Mouse (Mus musculus) E14TG2a.4 (cell line): Measurements from ENCODE around the gene 4930562C15Rik.

Experiments used
- CTCF ChIP-seq: conservative IDR thresholded peaks from 2 replicates; pipeline ENCODE4 v1.5.1; 2014; ENCODE audit warnings: low read length
- NANOG ChIP-seq: IDR thresholded peaks from 2 replicates; pipeline ENCODE4 v1.6.1; 2014; ENCODE audit warnings: borderline replicate concordance, low read length, mixed read lengths
- POU5F1 ChIP-seq: IDR thresholded peaks from 2 replicates; pipeline ENCODE4 v1.6.1; 2014; ENCODE audit warnings: low read length, borderline replicate concordance

- TF ChIP-seq CTCF (no peak), POU5F1 (no peak), NANOG (no peak)
These were observed 28.5 kb downstream of the 4930562C15Rik start for GRCm38 (mm10) chr16:4863742-4864141.
